Mouse (Mus musculus) ES-E14 (cell line): ENCODE measurements around the gene Prap1. TPM values are rescaled to one million over a fixed set of nuclear protein-coding genes. Genes with fewer than 3 reads are reported as not detected.

ENCODE experiments used
- DNase-seq: peaks from one replicate; pipeline ENCODE4 v3.0.0-alpha.2; 2013; ENCODE audit warnings: low read depth, low spot score
- H3K27ac ChIP-seq: 2 replicates; pipeline ENCODE4 v1.5.1; 2012; ENCODE audit warnings: low read depth, mild to moderate bottlenecking, low read length, moderate library complexity, mixed read lengths; ENCODE audit not compliant: poor library complexity, insufficient read depth, severe bottlenecking
- H3K36me3 ChIP-seq: 2 replicates; pipeline ENCODE4 v1.6.1; 2012; ENCODE audit warnings: mild to moderate bottlenecking, low read length, moderate library complexity, mixed read lengths; ENCODE audit not compliant: control insufficient read depth, poor library complexity, insufficient read depth, severe bottlenecking
- H3K4me1 ChIP-seq, 2 experiments: fragments of 150-350 bp in 1 of 2; sonication (generic) in 1 of 2; 2 replicates each; pipeline ENCODE4 v1.6.1; 2012; ENCODE audit warnings: low read length in 2 of 2, mild to moderate bottlenecking in 1 of 2, mixed read lengths in 1 of 2; ENCODE audit not compliant: control insufficient read depth in 2 of 2, insufficient read depth in 2 of 2, poor library complexity in 1 of 2
- H3K4me3 ChIP-seq, 2 experiments: fragments of 150-350 bp in 1 of 2; sonication (generic) in 1 of 2; 2 replicates each; pipeline ENCODE4 v1.5.1; 2012; ENCODE audit warnings: low read length in 2 of 2, low read depth in 1 of 2, mild to moderate bottlenecking in 1 of 2, mixed read lengths in 1 of 2; ENCODE audit not compliant: insufficient read depth in 1 of 2, poor library complexity in 1 of 2, severe bottlenecking in 1 of 2
- H3K9ac ChIP-seq: 2 replicates; pipeline ENCODE4 v1.6.1; 2012; ENCODE audit warnings: low read depth, mild to moderate bottlenecking, low read length, mixed read lengths; ENCODE audit not compliant: poor library complexity, insufficient read depth, severe bottlenecking
- H3K9me3 ChIP-seq: fragments of 150-350 bp; sonication (generic); 2 replicates; pipeline ENCODE4 v1.6.1; 2012; ENCODE audit warnings: low read depth, mild to moderate bottlenecking, low read length; ENCODE audit not compliant: control insufficient read depth, insufficient read depth
- CHD2 ChIP-seq: IDR thresholded peaks from 2 replicates; pipeline ENCODE4 v1.6.1; 2014; ENCODE audit warnings: mild to moderate bottlenecking, low read depth, low read length, inconsistent platforms
- HCFC1 ChIP-seq: IDR thresholded peaks from 2 replicates; pipeline ENCODE4 v1.6.1; 2012; ENCODE audit warnings: low read length, inconsistent platforms, borderline replicate concordance; ENCODE audit not compliant: insufficient read depth
- MAFK ChIP-seq: IDR thresholded peaks from 2 replicates; pipeline ENCODE4 v1.6.1; 2014; ENCODE audit warnings: mild to moderate bottlenecking, low read depth, low read length, inconsistent platforms; ENCODE audit not compliant: insufficient read depth
- ZC3H11A ChIP-seq: IDR thresholded peaks from 2 replicates; pipeline ENCODE4 v1.6.1; 2012; ENCODE audit warnings: low read depth, mild to moderate bottlenecking, inconsistent platforms, low read length, borderline replicate concordance
- ZNF384 ChIP-seq: IDR thresholded peaks from 2 replicates; pipeline ENCODE4 v1.6.1; 2012; ENCODE audit warnings: low read depth, low read length, inconsistent platforms
- in situ Hi-C, 2 experiments: fragments of 600-800 bp; cut with MboI; formaldehyde crosslinking; loops; one replicate each; pipeline ENCODE4 v1.15.1; 2025; ENCODE audit warnings: low sequenced_read_pairs in 2 of 2, inconsistent platforms in 1 of 2; ENCODE audit not compliant: unreplicated experiment in 2 of 2
- total RNA-seq: library from RNA; depleted of rRNA; stranded (reverse); fragments of 300-350 nt; gene quantifications from 2 replicates; pipeline ENCODE4 v1.2.3, GENCODE M21; 2012

Prap1 gene
- total RNA-seq, 1 experiment = 0.49 TPM

DNA sequence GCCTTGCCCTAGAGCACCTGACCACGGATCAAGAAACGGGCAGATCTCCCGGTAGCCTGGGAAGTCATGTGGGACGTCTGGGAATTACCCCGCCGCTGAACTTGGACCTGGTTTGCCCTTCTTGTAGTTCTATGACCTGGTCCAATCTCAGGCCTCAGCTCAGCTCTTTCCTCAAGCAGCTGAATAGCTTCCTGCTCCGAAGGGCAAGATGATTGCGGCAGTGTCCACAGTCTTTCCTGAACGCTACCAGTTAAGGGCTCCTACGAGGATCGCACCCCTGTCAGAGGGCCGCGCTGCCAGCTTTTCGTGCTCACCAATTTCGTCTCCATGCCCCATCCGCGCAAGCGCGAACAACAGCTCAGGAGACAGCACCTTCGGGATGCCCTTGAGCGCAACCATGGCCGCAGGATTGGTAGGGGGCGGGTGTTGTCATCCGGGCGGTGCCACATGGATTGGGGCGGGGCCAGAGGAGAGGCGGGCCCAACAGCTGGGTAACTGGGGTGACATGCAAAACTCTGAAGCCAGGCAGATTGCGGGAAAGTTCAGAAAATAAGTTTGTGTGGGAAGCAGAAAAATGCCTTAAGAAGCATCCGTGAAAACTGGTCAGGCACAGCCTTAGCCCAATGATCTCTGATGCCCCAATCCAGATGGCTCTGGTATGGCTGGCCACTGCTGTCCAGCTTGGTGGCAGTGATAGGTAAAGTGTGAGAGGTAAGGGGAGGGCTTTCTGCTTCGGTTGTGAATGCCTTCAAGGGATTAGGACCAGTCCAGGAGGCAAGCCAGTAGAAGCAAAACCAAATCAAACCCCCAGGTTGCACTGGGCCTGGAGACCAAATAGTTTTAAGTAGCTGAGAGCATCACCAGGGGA, 9.0 kb downstream of the Prap1 start, which contains the start of gene Fuom:
Fuom (minus strand) TSS at position 449 of the 868 bp plus-strand sequence.
- H3K27ac ChIP-seq = no peak within 1 kb of the TSS
- peak; percentile 84 for DNase-seq
- in situ Hi-C loops = no loop called here

DNA sequence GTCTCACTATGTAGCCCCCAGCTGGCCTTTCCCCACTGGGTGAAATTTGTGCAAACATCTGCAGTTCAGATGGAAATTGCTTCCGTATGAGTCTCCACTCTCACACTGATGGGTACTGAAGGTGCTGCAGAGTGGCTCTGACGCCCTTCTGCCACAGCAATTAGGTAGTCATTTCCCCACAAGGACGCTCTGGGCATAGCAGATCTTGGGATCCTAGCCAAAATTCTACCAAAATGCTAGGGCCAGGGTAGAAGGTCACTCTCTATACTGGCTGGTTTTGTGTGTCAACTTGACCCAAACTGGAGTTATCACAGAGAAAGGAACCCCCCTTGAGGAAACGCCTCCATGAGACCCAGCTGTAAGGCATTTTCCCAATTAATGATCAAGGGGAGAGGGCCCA, 10.8 kb downstream of the Prap1 start:
- Histone ChIP-seq H3K4me3 (no peak overlapping the region), H3K27ac (no peak overlapping the region), H3K36me3 (peaks cover 8% of the 10 kb centered on the region; the same call in 1 of the 2 replicates), H3K9me3 (no peaks in the 10 kb centered on the region), H3K9ac (no peak overlapping the region), H3K4me1 (peaks cover 0 to 7% of the 10 kb centered on the region in 2 experiments; a peak in 2 of 4 replicates)
- DNase-seq = no peak
- in situ Hi-C loops = no loop called here
- no peak for TF ChIP-seq HCFC1
- no peak for TF ChIP-seq MAFK
- TF ChIP-seq CHD2 = no peak
- TF ChIP-seq ZNF384 = no peak
- TF ChIP-seq ZC3H11A = no peak

More for the DNA sequence above, 9.0 kb downstream of the Prap1 start, which contains the start of gene Fuom:
- peaks cover 2% of the 10 kb centered on the region; the same call in 1 of the 2 replicates for H3K36me3 ChIP-seq
- TF ChIP-seq CHD2 (no peak), ZC3H11A (no peak), MAFK (no peak), HCFC1 (no peak), ZNF384 (no peak)
- peaks cover 0 to 7% of the 10 kb centered on the region in 2 experiments; a peak in 2 of 4 replicates for H3K4me1 ChIP-seq
- no peaks in the 10 kb centered on the region for H3K9me3 ChIP-seq
- peak within 1 kb of the TSS; percentile 56 to 82 for H3K4me3 ChIP-seq
- peak within 1 kb of the TSS; percentile 46 for H3K9ac ChIP-seq

DNA sequence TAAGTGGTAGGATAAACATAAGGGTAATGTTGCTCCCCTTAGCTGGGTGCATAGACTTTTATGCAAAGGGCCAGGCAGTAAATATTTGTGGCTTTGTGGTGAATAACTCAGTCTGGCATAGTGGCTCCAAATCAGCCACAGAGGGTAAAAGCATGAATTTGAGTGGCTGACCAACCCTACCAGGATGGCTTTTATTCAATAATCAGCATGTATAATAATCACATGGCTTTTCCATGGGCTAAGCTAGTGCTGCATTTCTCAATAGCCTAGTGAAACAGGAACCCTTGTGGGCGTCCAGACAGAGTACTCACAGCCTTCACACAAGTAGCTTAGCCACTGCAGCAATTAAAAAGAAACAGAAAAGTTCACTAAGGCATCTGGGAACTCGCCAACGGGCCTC, 18.7 kb downstream of the Prap1 start:
- no peak overlapping the region for H3K9ac ChIP-seq
- no peaks in the 10 kb centered on the region for H3K9me3 ChIP-seq
- TF ChIP-seq MAFK (no peak), ZNF384 (no peak), ZC3H11A (no peak), HCFC1 (no peak), CHD2 (no peak)
- no peak overlapping the region for H3K4me3 ChIP-seq
- H3K4me1 ChIP-seq = 0 out of 4 replicates have a peak, but pooled peaks cover 0 to 2% of the 10 kb centered on the region in 2 experiments
- H3K36me3 ChIP-seq = peaks cover 33% of the 10 kb centered on the region
- H3K27ac ChIP-seq = no peak overlapping the region
- DNase-seq = no peak
- in situ Hi-C loops = no loop called here

DNA sequence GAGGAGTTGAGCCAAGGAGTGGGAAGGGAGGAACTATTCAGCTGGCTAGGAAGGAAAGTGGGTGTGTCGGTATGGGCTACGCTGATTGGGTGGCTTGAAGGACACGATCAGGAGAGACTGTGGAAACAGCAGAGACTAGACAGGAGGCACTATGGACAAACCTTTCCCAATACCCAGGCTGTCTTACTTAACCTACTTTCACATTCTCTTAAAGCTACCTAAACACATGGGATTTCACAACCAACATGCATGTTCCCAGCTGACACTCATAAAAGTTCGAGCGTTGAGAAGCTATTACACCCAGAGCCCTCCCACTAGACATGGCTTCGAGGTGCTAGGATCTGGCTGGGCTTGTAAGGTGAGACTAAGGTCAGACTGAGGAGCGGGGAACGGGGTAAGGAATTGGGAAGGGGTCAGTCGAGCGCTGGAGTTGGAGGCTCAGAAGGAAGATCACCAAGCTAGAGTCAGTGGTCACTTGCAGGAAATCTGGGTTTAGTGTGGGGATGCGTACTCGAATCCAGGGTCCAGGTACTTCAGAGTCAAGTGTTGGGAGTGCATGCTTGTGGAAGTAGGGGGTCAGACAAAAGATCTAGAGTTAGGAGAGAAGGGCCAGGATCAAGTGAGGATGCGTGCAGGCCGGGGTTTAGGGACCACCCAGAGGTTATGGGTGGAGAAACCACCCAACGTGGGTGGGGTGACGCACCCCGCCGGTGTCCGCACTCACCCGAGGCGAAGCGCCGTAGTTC, 22.6 kb downstream of the Prap1 start, which contains the start of gene Paox:
Paox (plus strand) TSS at position 217 of the 746 bp plus-strand sequence.
- peak within 1 kb of the TSS; percentile 92 for H3K9ac ChIP-seq
- in situ Hi-C loops = no loop called here
- DNase-seq = peak; percentile 69
- peak within 1 kb of the TSS; percentile 90 to 98 for H3K4me3 ChIP-seq
- H3K27ac ChIP-seq = peak within 1 kb of the TSS; percentile 71; the same call in 1 of the 2 replicates
- H3K36me3 ChIP-seq = peaks cover 14% of the 10 kb centered on the region; the same call in 1 of the 2 replicates
- no peaks in the 10 kb centered on the region for H3K9me3 ChIP-seq
- H3K4me1 ChIP-seq = 0 out of 4 replicates have a peak, but pooled peaks cover 1 to 2% of the 10 kb centered on the region in 2 experiments
- TF ChIP-seq HCFC1 (no peak), CHD2 (no peak), MAFK (no peak), ZNF384 (no peak), ZC3H11A (no peak)
